Mouse (Mus musculus): ENCODE results near the gene Mios. TPM values are rescaled to one million over a fixed set of nuclear protein-coding genes. Genes with fewer than 3 reads are reported as not detected.

Gene Mios
- polyA plus RNA-seq, 1 experiment from 2014 or later = 26.2 TPM

DNA sequence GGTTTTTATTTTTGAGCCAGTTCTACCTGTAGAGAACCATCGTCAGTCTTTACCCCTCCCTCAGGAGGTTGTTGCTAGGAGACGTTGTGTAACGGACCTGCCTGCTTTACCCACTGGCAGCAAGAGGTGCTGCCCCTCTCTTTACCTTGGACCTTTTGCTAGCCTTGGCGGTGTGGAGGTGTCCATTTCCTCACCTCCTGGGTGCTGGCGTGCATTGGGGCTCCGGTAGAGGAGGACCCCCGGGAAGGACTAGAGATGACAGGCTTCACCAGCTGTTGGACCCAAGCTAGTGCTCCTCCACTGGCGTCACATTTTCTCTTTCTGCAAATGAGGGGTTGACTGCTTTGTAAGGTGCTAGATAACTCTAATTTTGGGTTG lies 50.6 kb downstream of the Mios start:
- DNase-seq (ENCODE audit: low spot score) (no peak), ATAC-seq (ENCODE audit: low read depth) (no peak; the same call in 1 of the 2 replicates)
- H3K4me1 ChIP-seq (ENCODE audit: control insufficient read depth, insufficient read depth, low read length) = peaks cover 10% of the 10 kb centered on the region; the same call in 1 of the 2 replicates
- H3K27ac ChIP-seq (replicated peaks; ENCODE audit: low read depth, low read length) = 0 out of 2 replicates have a peak overlapping the region, but pooled peaks have one; percentile 53
- 0% methylated on average over 8 of the region's 8 CpGs for WGBS
- H3K36me3 ChIP-seq (ENCODE audit: control insufficient read depth, insufficient read depth, low read length) = peaks cover 7% of the 10 kb centered on the region
- H3K9me3 ChIP-seq (ENCODE audit: control insufficient read depth, low read length) = no peaks in the 10 kb centered on the region
- H3K27me3 ChIP-seq (replicated peaks; ENCODE audit: control insufficient read depth, insufficient read depth, low read length) = no peaks in the 10 kb centered on the region
- peak overlapping the region; percentile 82 for H3K9ac ChIP-seq (ENCODE audit: low read depth, low read length)
- H3K4me2 ChIP-seq (ENCODE audit: low read depth, low read length) = peak overlapping the region; percentile 68
- H3K4me3 ChIP-seq (ENCODE audit: low read depth, low read length) = peak overlapping the region; percentile 85

DNA sequence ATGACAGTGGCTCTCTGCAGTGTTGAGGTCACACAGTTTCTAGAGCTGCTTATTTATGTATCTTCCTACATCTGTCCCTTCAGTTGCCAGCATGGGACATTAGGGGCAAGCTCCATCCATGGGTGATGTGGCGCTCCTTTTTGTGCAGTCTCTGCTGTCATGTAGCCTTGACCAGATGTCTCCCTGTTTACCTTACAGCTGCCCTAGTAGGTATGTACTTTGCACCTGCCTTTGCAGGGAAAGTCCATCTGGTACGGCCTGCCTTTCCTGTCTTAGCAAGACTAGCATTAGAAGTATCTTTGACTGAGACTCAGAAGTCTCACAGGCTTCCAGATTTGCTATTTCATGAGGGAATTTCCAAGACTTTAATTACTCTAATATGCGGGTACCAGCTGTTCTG lies 62.0 kb downstream of the Mios start:
- 79% methylated on average over 3 of the region's 3 CpGs for WGBS
- ATAC-seq (ENCODE audit: low read depth) = no peak
- H3K4me1 ChIP-seq (ENCODE audit: control insufficient read depth, insufficient read depth, low read length) = no peaks in the 10 kb centered on the region

DNA sequence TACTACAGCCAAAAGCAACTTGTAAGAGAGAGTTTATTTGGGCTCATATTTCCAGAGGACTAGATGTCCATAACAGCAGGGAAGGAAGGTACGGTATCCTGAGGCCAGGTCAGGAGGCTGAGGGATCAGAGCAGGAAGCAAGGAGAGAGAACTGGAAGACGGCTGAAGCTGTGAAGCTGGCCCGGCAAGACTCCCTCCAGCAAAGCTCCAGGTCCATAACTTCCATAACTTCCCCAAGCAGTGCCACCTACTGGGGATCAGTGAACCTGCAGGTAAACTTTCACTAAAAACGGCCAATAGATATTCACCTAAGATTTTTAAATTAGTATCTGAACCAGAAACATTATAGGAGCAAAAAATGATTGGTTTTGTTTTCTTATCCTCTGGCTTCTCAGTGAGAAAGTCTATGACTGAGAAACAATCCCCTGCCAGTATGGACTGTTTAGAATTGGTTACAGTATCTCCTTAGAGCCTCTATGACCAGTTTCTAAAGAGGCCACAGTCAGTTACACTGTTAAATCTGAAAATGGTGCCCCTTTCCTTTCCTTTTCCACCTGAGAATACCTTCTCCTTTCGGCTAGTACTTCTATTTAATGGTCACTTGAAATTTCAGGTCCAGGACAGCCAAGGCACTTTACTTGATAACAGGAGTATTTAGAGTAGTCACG lies 65.5 kb downstream of the Mios start:
- ATAC-seq (ENCODE audit: low read depth) (no peak; the same call in 1 of the 2 replicates), DNase-seq (ENCODE audit: low spot score) (peak; percentile 40)
- 41% methylated on average over 6 of the region's 6 CpGs for WGBS
- Histone ChIP-seq H3K9me3 (ENCODE audit: control insufficient read depth, low read length) (no peaks in the 10 kb centered on the region), H3K9ac (ENCODE audit: low read depth, low read length) (no peak overlapping the region), H3K4me3 (ENCODE audit: low read depth, low read length) (no peak overlapping the region), H3K27me3 (replicated peaks; ENCODE audit: control insufficient read depth, insufficient read depth, low read length) (no peaks in the 10 kb centered on the region), H3K4me1 (ENCODE audit: control insufficient read depth, insufficient read depth, low read length) (no peaks in the 10 kb centered on the region), H3K4me2 (ENCODE audit: low read depth, low read length) (no peak overlapping the region), H3K36me3 (ENCODE audit: control insufficient read depth, insufficient read depth, low read length) (0 out of 2 replicates have a peak, but pooled peaks cover 6% of the 10 kb centered on the region), H3K27ac (replicated peaks; ENCODE audit: low read depth, low read length) (no peak overlapping the region)

More for the DNA sequence above, 62.0 kb downstream of the Mios start:
- 0 out of 2 replicates have a peak, but pooled peaks cover 6% of the 10 kb centered on the region for H3K36me3 ChIP-seq (ENCODE audit: control insufficient read depth, insufficient read depth, low read length)
- H3K9me3 ChIP-seq (ENCODE audit: control insufficient read depth, low read length) = no peaks in the 10 kb centered on the region
- no peak overlapping the region for H3K27ac ChIP-seq (replicated peaks; ENCODE audit: low read depth, low read length)
- H3K27me3 ChIP-seq (replicated peaks; ENCODE audit: control insufficient read depth, insufficient read depth, low read length) = no peaks in the 10 kb centered on the region
- DNase-seq (ENCODE audit: low spot score) = no peak
- no peak overlapping the region for H3K9ac ChIP-seq (ENCODE audit: low read depth, low read length)
- H3K4me3 ChIP-seq (ENCODE audit: low read depth, low read length) = no peak overlapping the region
- no peak overlapping the region for H3K4me2 ChIP-seq (ENCODE audit: low read depth, low read length)

DNA sequence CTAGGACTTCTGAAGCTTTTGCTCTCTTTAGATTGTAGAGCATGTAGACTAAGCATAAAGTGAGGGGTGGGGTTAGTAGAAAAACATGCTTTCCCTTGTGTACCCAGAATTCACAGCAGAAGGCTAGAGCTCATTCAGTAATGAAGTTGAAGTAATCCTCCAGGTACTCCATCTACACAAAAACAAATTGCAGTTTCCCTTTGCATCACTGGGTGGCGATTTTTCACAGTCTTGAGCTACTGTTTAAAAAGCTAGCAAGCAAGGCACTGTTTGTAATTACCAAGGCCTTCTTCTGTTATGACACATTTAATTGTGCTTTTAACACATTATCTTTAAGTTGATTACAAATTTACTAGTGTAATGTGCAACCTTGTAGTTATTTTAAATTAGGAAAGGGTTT lies 66.1 kb downstream of the Mios start:
- WGBS = 5% methylated on average over 1 of the region's 1 CpGs
- Histone ChIP-seq H3K4me1 (ENCODE audit: control insufficient read depth, insufficient read depth, low read length) (no peaks in the 10 kb centered on the region), H3K4me2 (ENCODE audit: low read depth, low read length) (no peak overlapping the region), H3K27ac (replicated peaks; ENCODE audit: low read depth, low read length) (no peak overlapping the region), H3K27me3 (replicated peaks; ENCODE audit: control insufficient read depth, insufficient read depth, low read length) (no peaks in the 10 kb centered on the region), H3K9ac (ENCODE audit: low read depth, low read length) (no peak overlapping the region), H3K36me3 (ENCODE audit: control insufficient read depth, insufficient read depth, low read length) (0 out of 2 replicates have a peak, but pooled peaks cover 6% of the 10 kb centered on the region), H3K4me3 (ENCODE audit: low read depth, low read length) (no peak overlapping the region), H3K9me3 (ENCODE audit: control insufficient read depth, low read length) (no peaks in the 10 kb centered on the region)
- DNase-seq (ENCODE audit: low spot score) = peak; percentile 79
- peak; percentile 69; the same call in 1 of the 2 replicates for ATAC-seq (ENCODE audit: low read depth)

DNA sequence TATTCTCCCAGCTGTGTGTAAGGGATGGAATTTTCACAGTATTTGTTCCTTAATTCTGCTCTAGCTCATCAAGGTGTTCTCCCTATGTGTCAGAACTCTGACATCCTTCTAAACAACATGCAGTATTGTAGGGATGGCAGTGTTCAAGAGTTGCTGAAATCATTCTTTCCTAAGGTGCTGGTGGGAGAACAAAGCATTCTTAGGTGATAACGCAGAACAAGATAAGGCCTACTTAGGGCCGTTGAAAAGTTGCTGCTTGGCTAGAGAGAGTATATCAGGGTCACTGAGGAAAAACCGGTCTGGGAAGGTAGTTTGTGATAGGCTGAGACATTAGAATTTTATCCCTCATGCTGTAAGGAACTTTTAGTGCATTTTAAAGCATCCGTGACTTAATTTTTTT lies 67.4 kb downstream of the Mios start:
- Histone ChIP-seq H3K36me3 (ENCODE audit: control insufficient read depth, insufficient read depth, low read length) (0 out of 2 replicates have a peak, but pooled peaks cover 6% of the 10 kb centered on the region), H3K9me3 (ENCODE audit: control insufficient read depth, low read length) (no peaks in the 10 kb centered on the region), H3K9ac (ENCODE audit: low read depth, low read length) (no peak overlapping the region), H3K27ac (replicated peaks; ENCODE audit: low read depth, low read length) (no peak overlapping the region), H3K27me3 (replicated peaks; ENCODE audit: control insufficient read depth, insufficient read depth, low read length) (no peaks in the 10 kb centered on the region), H3K4me2 (ENCODE audit: low read depth, low read length) (no peak overlapping the region), H3K4me3 (ENCODE audit: low read depth, low read length) (no peak overlapping the region), H3K4me1 (ENCODE audit: control insufficient read depth, insufficient read depth, low read length) (no peaks in the 10 kb centered on the region)
- 85% methylated on average over 4 of the region's 4 CpGs for WGBS
- DNase-seq (ENCODE audit: low spot score) (no peak), ATAC-seq (ENCODE audit: low read depth) (no peak)

DNA sequence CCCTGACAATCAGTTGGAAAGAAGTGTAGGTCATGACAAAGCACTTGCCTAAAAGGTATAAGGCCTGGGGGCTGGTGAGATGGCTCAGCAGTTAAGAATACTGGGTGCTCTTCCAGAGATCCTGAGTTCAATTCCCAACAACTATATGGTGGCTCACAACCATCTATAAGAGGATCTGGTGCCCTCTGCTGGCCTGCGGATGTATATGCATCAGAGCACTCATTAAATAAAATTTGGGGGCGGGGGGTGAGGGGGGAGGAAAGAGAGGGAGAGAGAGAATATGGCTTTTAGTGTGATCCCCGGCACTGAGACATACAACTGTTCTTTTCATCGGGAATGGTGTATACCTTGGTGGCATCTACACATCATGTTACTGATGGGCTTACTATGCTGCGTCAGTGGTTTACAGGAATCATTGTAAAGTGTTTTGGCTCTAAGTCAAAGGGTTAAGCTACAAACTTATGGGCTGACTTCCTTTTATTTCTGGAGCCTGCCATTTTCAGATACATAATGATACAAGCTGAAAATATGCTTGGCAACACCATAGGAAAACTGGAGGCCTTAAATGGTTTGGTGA lies 69.5 kb downstream of the Mios start:
- no peak for DNase-seq (ENCODE audit: low spot score)
- H3K4me3 ChIP-seq (ENCODE audit: low read depth, low read length) = no peak overlapping the region

DNA sequence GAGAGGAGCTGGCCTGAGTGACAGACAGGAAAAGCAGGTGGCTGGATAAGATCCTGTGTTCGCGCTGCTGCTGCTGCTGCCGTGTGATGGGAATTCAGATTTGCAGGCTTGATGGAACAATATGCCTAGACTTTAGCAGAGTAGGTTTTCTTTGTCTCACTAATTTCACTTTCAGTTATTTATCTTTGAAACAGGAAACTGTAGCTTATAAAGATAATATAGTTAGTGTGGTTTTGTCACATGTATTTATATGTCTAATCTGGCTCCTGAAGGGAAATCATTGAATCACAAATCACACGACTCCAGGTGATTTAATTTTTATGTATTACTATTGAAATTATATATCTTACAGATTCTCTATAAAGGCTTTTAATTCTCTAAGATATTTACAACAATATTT lies 74.2 kb downstream of the Mios start:
- H3K4me2 ChIP-seq (ENCODE audit: low read depth, low read length) = no peak overlapping the region
- no peak overlapping the region for H3K4me3 ChIP-seq (ENCODE audit: low read depth, low read length)
- no peaks in the 10 kb centered on the region for H3K9me3 ChIP-seq (ENCODE audit: control insufficient read depth, low read length)
- ATAC-seq (ENCODE audit: low read depth) = no peak
- H3K36me3 ChIP-seq (ENCODE audit: control insufficient read depth, insufficient read depth, low read length) = no peaks in the 10 kb centered on the region
- DNase-seq (ENCODE audit: low spot score) = no peak
- no peaks in the 10 kb centered on the region for H3K27me3 ChIP-seq (replicated peaks; ENCODE audit: control insufficient read depth, insufficient read depth, low read length)
- no peak overlapping the region for H3K9ac ChIP-seq (ENCODE audit: low read depth, low read length)
- no peak overlapping the region for H3K27ac ChIP-seq (replicated peaks; ENCODE audit: low read depth, low read length)
- WGBS = 74% methylated on average over 4 of the region's 4 CpGs
- peaks cover 4% of the 10 kb centered on the region; the same call in 1 of the 2 replicates for H3K4me1 ChIP-seq (ENCODE audit: control insufficient read depth, insufficient read depth, low read length)

More for the DNA sequence above, 69.5 kb downstream of the Mios start:
- WGBS = 77% methylated on average over 5 of the region's 5 CpGs
- H3K4me1 ChIP-seq (ENCODE audit: control insufficient read depth, insufficient read depth, low read length) = no peaks in the 10 kb centered on the region
- no peak overlapping the region for H3K4me2 ChIP-seq (ENCODE audit: low read depth, low read length)
- no peaks in the 10 kb centered on the region for H3K9me3 ChIP-seq (ENCODE audit: control insufficient read depth, low read length)
- no peak overlapping the region for H3K9ac ChIP-seq (ENCODE audit: low read depth, low read length)
- no peaks in the 10 kb centered on the region for H3K36me3 ChIP-seq (ENCODE audit: control insufficient read depth, insufficient read depth, low read length)
- H3K27me3 ChIP-seq (replicated peaks; ENCODE audit: control insufficient read depth, insufficient read depth, low read length) = no peaks in the 10 kb centered on the region
- H3K27ac ChIP-seq (replicated peaks; ENCODE audit: low read depth, low read length) = no peak overlapping the region
- no peak for ATAC-seq (ENCODE audit: low read depth)

DNA sequence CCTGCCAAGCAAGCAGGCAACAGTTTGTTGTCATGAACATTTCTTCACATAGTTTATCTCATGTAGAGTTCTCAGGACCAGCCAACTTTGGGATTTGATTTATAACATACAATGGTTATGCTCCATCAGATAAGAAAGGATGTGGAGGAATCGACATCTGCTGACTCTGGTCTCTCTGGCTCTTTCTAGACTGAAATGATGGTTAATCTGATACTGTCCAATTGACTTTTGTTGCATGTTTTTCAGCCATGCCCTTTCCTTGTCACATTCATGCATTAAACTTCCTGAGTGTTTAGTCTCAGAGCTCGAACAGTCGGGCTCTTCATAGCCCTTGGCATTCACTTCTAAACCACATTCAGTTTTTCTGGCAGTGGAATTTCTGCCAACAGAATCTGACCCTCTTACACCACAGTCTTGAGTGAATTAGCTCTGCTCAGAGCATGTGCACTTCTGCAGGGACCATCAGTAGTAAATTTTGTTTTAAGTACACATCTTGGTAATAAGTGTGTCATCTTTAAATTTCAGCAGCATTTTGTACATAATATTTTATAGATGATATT lies 76.5 kb downstream of the Mios start:
- Histone ChIP-seq H3K9ac (ENCODE audit: low read depth, low read length) (no peak overlapping the region), H3K36me3 (ENCODE audit: control insufficient read depth, insufficient read depth, low read length) (no peaks in the 10 kb centered on the region), H3K27ac (replicated peaks; ENCODE audit: low read depth, low read length) (no peak overlapping the region), H3K4me2 (ENCODE audit: low read depth, low read length) (no peak overlapping the region), H3K4me3 (ENCODE audit: low read depth, low read length) (no peak overlapping the region), H3K4me1 (ENCODE audit: control insufficient read depth, insufficient read depth, low read length) (peaks cover 4% of the 10 kb centered on the region; the same call in 1 of the 2 replicates), H3K27me3 (replicated peaks; ENCODE audit: control insufficient read depth, insufficient read depth, low read length) (no peaks in the 10 kb centered on the region), H3K9me3 (ENCODE audit: control insufficient read depth, low read length) (no peaks in the 10 kb centered on the region)
- ATAC-seq (ENCODE audit: low read depth) (no peak), DNase-seq (ENCODE audit: low spot score) (peak; percentile 67)
- WGBS = 47% methylated on average over 3 of the region's 3 CpGs

Data from embryonic facial prominence, embryonic 14.5 days (tissue).